Mouse (Mus musculus): ENCODE results near the gene Relb. TPM values are rescaled to one million over a fixed set of nuclear protein-coding genes. Genes with fewer than 3 reads are reported as not detected.

Gene Relb
- polyA plus RNA-seq, 1 experiment from 2014 or later: 5.4 TPM

GRCm38 (mm10) chr7:19664455-19664954 is 35.3 kb upstream of the Relb start:
- Histone ChIP-seq H3K36me3 (peaks cover 22% of the 10 kb centered on the region), H3K4me2 (peak overlapping the region; percentile 92), H3K4me3 (peak overlapping the region; percentile 100), H3K9me3 (no peaks in the 10 kb centered on the region), H3K27ac (peak overlapping the region; percentile 94), H3K9ac (peak overlapping the region; percentile 99), H3K4me1 (replicated peaks) (peaks cover 46% of the 10 kb centered on the region), H3K27me3 (no peaks in the 10 kb centered on the region)
- ATAC-seq (ENCODE audit: low FRiP score): peak; percentile 69
- WGBS: under 1% methylated on average over 37 of the region's 37 CpGs

DNA sequence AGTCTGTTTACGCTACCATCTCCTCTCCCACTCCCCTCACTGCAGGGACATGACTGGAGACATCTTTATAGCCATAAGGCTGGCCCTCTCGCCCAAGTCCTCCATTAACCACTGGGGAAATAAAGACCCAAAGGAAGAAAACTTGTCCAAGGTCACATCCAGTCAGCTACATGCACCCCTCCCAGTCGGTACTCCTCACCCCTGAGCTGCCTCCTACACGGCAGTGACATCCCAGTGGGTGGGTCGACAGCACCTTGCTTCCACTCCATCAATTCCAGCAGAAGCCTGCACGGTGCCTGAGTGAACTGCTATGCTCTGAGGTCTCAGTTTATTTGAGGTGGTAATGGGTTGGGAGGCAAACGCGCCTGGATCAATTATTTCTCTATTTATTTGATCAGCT is 34.7 kb upstream of the Relb start:
- ATAC-seq (ENCODE audit: low FRiP score): 0 out of 2 replicates have a peak, but pooled peaks have one; percentile 14
- Histone ChIP-seq H3K4me3 (peak overlapping the region; percentile 100), H3K4me1 (replicated peaks) (peaks cover 41% of the 10 kb centered on the region), H3K4me2 (peak overlapping the region; percentile 92), H3K27ac (no peak overlapping the region), H3K9ac (peak overlapping the region; percentile 99), H3K9me3 (no peaks in the 10 kb centered on the region), H3K27me3 (no peaks in the 10 kb centered on the region), H3K36me3 (peaks cover 27% of the 10 kb centered on the region)
- 14% methylated on average over 8 of the region's 8 CpGs for WGBS

DNA sequence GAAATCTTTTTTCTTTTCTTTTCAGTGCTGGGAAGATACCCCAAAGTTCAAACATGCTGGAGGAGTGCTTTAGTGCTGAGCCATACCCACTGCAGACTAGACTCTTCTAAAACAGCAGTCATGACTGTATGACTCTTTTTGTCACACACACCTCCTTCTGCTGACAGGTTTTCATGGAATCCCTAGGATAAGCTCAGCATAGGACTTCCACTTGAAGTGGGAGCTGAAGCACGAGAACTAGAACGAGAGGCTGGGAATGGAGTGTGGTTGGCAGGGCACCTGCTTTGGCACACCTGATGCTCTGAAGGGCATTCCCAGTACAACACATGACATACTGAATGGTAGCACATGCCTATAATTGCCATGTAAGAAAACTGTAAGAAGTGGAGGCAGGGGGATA is 23.4 kb upstream of the Relb start:
- Histone ChIP-seq H3K9ac (no peak overlapping the region), H3K4me3 (no peak overlapping the region), H3K27me3 (no peaks in the 10 kb centered on the region), H3K36me3 (peaks cover 77% of the 10 kb centered on the region), H3K4me2 (no peak overlapping the region), H3K4me1 (replicated peaks) (no peaks in the 10 kb centered on the region), H3K27ac (no peak overlapping the region), H3K9me3 (no peaks in the 10 kb centered on the region)
- ATAC-seq (ENCODE audit: low FRiP score): no peak
- 97% methylated on average over 2 of the region's 2 CpGs for WGBS

- Histone ChIP-seq H3K9me3 (no peaks in the 10 kb centered on the region), H3K27me3 (no peaks in the 10 kb centered on the region), H3K4me3 (no peak overlapping the region), H3K4me1 (replicated peaks) (no peaks in the 10 kb centered on the region), H3K27ac (no peak overlapping the region), H3K4me2 (no peak overlapping the region), H3K36me3 (peaks cover 91% of the 10 kb centered on the region), H3K9ac (no peak overlapping the region)
- WGBS: 93% methylated on average over 6 of the region's 6 CpGs
- no peak for ATAC-seq (ENCODE audit: low FRiP score)
These were observed 22.0 kb upstream of the Relb start for GRCm38 (mm10) chr7:19651063-19651786.

DNA sequence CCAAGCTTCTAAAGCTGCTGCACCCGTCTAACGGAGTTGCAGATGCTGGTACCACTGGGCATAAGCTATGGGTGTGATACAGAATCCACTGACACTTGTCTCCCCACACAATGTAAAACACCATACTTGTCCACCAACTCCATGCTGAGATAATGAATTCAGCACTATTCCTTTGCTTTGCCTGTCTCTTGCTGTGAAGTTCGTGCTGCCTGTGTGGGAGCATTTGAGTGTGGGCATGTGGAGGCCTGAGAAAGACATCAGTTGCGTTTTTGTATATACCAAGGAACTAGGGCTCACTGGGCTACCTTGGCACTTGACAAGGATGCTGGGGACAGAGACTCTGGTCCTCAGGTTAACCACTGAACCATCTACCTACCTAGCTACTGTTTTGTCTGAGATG is 12.0 kb upstream of the Relb start:
- Histone ChIP-seq H3K27ac (no peak overlapping the region), H3K4me3 (no peak overlapping the region), H3K27me3 (no peaks in the 10 kb centered on the region), H3K4me1 (replicated peaks) (no peaks in the 10 kb centered on the region), H3K4me2 (no peak overlapping the region), H3K9me3 (no peaks in the 10 kb centered on the region), H3K36me3 (peaks cover 100% of the 10 kb centered on the region), H3K9ac (no peak overlapping the region)
- ATAC-seq (ENCODE audit: low FRiP score): no peak
- WGBS: 93% methylated on average over 4 of the region's 4 CpGs

GRCm38 (mm10) chr7:19635074-19635827 is 6.0 kb upstream of the Relb start:
- Histone ChIP-seq H3K9ac (no peak overlapping the region), H3K27ac (no peak overlapping the region), H3K27me3 (no peaks in the 10 kb centered on the region), H3K9me3 (no peaks in the 10 kb centered on the region), H3K36me3 (peaks cover 85% of the 10 kb centered on the region), H3K4me3 (no peak overlapping the region), H3K4me1 (replicated peaks) (no peaks in the 10 kb centered on the region), H3K4me2 (no peak overlapping the region)
- no peak for ATAC-seq (ENCODE audit: low FRiP score)
- WGBS: 90% methylated on average over 11 of the region's 11 CpGs

DNA sequence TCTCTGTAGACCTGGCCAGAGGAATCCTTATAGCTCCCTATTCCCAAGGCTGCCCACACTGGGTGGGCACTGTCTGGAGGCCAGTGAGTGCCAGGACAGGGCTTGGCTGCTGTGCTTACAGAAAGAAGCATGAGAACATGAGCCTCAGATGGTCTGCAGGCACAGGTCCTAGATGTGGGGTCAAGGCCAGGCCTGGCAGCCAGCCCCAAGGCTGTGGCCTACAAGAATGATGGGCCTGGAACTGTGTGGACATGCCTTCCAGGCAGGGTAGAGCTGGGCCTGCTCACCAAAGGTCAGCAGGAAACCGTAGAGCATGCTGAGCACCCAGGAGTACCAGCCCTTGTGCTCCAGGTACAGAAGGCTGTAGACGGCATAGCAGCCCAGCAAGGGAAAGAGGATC is 5.4 kb upstream of the Relb start:
- peaks cover 78% of the 10 kb centered on the region for H3K36me3 ChIP-seq
- H3K27me3 ChIP-seq: no peaks in the 10 kb centered on the region
- WGBS: 100% methylated on average over 2 of the region's 2 CpGs
- peaks cover 2% of the 10 kb centered on the region for H3K4me1 ChIP-seq (replicated peaks)
- ATAC-seq (ENCODE audit: low FRiP score): no peak
- H3K27ac ChIP-seq: no peak overlapping the region
- H3K4me3 ChIP-seq: no peak overlapping the region
- no peaks in the 10 kb centered on the region for H3K9me3 ChIP-seq
- no peak overlapping the region for H3K9ac ChIP-seq
- H3K4me2 ChIP-seq: no peak overlapping the region

GRCm38 (mm10) chr7:19633855-19634254 is 4.6 kb upstream of the Relb start:
- H3K9ac ChIP-seq: no peak overlapping the region
- H3K4me2 ChIP-seq: no peak overlapping the region
- no peaks in the 10 kb centered on the region for H3K9me3 ChIP-seq
- 95% methylated on average over 15 of the region's 15 CpGs for WGBS
- no peak overlapping the region for H3K4me3 ChIP-seq
- peaks cover 71% of the 10 kb centered on the region for H3K36me3 ChIP-seq
- ATAC-seq (ENCODE audit: low FRiP score): no peak
- H3K27ac ChIP-seq: no peak overlapping the region
- H3K4me1 ChIP-seq (replicated peaks): peaks cover 4% of the 10 kb centered on the region
- H3K27me3 ChIP-seq: no peaks in the 10 kb centered on the region

DNA sequence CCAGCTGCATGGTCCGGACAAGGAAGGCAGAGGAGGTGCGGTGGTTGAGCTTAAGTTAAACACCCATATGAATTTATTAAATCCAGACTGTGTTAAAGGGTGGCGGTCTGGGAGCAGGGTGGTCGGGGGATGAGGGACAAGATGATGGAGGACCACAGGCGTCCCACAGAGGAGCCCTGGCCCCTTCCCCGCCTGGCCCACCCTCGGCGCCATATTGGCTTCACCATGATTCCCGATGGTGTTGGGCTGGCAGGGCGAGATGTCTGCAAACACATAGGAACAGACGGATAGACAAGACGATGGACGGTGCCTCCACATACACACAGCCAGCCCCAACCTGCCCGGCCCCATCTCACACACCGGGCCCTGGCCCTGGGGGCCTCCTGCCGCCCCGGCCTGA is 4.0 kb upstream of the Relb start:
- Histone ChIP-seq H3K4me2 (no peak overlapping the region), H3K9ac (no peak overlapping the region), H3K4me3 (no peak overlapping the region), H3K4me1 (replicated peaks) (peaks cover 8% of the 10 kb centered on the region), H3K27ac (no peak overlapping the region), H3K9me3 (no peaks in the 10 kb centered on the region), H3K27me3 (no peaks in the 10 kb centered on the region), H3K36me3 (peaks cover 64% of the 10 kb centered on the region)
- 89% methylated on average over 17 of the region's 17 CpGs for WGBS
- no peak for ATAC-seq (ENCODE audit: low FRiP score)

- peaks cover 10% of the 10 kb centered on the region for H3K4me1 ChIP-seq (replicated peaks)
- H3K27ac ChIP-seq: no peak overlapping the region
- H3K4me3 ChIP-seq: no peak overlapping the region
- ATAC-seq (ENCODE audit: low FRiP score): no peak
- no peaks in the 10 kb centered on the region for H3K27me3 ChIP-seq
- peaks cover 60% of the 10 kb centered on the region for H3K36me3 ChIP-seq
- no peak overlapping the region for H3K9ac ChIP-seq
- no peak overlapping the region for H3K4me2 ChIP-seq
- H3K9me3 ChIP-seq: no peaks in the 10 kb centered on the region
These were observed 3.5 kb upstream of the Relb start for GRCm38 (mm10) chr7:19632720-19633119.

DNA sequence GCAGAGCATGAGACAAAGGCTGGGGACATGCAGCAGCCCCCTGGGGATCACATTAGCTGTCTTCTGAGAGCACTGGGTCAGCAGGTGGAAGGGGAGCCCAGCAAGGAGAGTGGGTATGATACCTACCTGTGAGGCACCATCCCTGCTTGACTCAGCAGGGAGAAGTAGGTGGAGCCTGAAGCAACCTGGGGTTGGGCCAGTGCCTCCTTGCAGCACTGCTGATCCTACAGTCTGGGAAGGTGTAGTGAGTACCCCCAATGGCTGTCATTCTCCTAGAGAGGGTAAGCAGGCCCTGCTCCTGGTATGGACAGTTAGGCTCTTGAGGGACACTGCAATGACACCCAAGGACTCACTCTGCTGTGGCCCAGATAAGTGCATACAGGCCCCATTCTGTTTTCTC is 3.0 kb upstream of the Relb start:
- H3K27me3 ChIP-seq: no peaks in the 10 kb centered on the region
- H3K36me3 ChIP-seq: peaks cover 55% of the 10 kb centered on the region
- H3K4me2 ChIP-seq: no peak overlapping the region
- peaks cover 10% of the 10 kb centered on the region for H3K4me1 ChIP-seq (replicated peaks)
- H3K4me3 ChIP-seq: no peak overlapping the region
- no peak overlapping the region for H3K27ac ChIP-seq
- no peaks in the 10 kb centered on the region for H3K9me3 ChIP-seq
- H3K9ac ChIP-seq: no peak overlapping the region
- ATAC-seq (ENCODE audit: low FRiP score): no peak

- no peaks in the 10 kb centered on the region for H3K9me3 ChIP-seq
- ATAC-seq (ENCODE audit: low FRiP score): peak; percentile 88
- peak overlapping the region; percentile 67 for H3K9ac ChIP-seq
- H3K4me2 ChIP-seq: peak overlapping the region; percentile 89
- no peaks in the 10 kb centered on the region for H3K27me3 ChIP-seq
- peak overlapping the region; percentile 77 for H3K27ac ChIP-seq
- peaks cover 10% of the 10 kb centered on the region for H3K4me1 ChIP-seq (replicated peaks)
- H3K4me3 ChIP-seq: peak overlapping the region; percentile 76
- under 1% methylated on average over 52 of the region's 57 CpGs for WGBS
- H3K36me3 ChIP-seq: peaks cover 20% of the 10 kb centered on the region
These were observed 490 bp downstream of the Relb start for GRCm38 (mm10) chr7:19628536-19629360.
